Mouse (Mus musculus): ENCODE data around the gene Tmprss12. TPM values are rescaled to one million over a fixed set of nuclear protein-coding genes. Genes with fewer than 3 reads are reported as not detected.

The Tmprss12 gene
- polyA plus RNA-seq (2012; rRNA removed): not detected in 2 replicates

DNA sequence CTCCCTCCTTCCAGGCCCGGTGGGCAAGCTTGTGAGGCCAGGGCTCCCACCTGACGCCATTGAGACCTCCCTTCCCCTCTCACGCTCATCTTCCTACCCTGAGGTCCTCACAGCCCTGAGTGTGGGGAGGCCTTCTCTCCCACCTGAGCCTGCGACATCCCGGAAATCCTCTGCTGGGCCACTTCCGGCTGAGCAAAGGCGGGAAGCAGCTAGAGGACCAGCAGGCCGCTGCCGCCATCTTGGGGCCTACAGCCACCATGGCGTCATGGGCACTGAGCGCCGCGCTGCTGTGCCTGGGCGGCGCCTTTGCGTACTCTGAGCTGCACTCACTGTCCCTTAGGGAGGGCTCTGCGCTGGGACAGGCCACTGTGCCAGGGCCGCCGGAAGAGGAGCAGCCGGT lies at the start of gene Tmprss12:
TSS of gene Tmprss12 (plus strand) at position 212 of the 400 bp plus-strand sequence.

DNA sequence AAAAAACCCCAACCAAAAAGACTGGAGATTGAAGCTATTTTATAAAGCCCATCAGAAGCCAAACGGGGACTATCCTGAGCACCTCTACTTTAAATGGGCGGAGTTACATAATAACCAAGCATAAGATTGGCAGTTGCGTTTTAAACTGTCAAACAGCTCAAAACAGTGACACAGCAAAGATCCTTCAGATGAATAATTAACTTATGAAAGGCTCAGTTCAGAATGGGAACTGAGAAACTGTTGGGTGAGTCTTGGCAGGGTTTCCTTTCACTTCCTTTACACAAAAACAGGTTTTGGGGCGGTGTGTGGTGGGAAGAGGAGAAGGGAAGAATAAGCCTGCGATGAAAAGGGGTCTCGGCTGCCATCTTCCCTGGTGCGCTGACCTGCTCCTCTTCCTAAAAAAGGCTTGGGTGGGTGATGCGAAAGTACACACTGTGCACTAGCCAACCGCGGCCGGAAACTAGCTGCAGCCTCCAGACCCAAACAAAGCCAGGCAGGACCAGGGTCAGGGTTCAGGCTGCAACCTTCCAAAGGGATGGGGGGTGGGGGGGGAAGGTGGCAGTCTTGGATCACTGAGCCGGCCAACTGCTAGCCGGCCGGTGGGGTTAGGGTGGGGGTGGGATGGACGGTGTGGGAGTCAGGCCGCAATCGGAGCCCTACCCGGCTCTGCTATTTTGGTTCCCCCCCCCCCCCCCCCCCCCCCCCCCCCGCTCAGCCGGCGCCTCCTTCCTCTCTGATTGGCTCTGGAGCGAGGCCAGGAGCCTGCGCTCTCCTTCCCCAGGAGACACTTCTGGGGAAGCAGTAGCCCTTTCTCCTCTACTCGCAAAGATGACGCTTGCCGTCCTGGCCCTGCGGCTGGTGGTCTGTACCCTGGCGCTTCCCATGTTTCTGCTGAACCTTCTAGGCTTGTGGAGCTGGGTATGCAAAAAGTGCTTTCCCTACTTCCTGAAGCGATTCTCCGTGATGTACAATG lies 23.7 kb downstream of the Tmprss12 start, which contains the start of gene Mettl7a1:
TSS of gene Mettl7a1 (plus strand) at position 122 of the 973 bp plus-strand sequence.

DNA sequence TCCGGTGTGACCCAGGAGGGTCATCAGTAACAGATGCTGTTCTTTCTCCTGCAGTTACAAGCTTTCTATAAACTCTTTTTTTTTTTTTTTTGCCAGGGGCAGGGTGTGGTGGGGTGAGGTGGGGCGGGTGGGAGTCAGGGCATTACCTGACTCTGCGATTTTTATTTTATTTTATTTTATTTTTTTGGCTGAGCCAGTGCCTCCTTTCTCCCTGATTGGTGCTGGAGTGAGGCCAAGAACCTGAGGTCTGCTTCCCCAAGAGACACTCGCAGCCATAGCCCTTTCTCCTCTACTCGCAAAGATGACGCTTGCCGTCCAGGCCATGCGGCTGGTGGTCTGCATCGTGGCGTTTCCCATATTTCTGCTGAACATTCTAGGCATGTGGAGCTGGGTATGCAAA lies 54.0 kb downstream of the Tmprss12 start, which contains the start of gene Mettl7a3:
TSS of gene Mettl7a3 (plus strand) at position 301 of the 400 bp plus-strand sequence.

Other genes with a start within 250 kb of the Tmprss12 start
- gene Dip2b, start 242.2 kb upstream of the Tmprss12 start, polyA plus RNA-seq (2012; rRNA removed): 8.1 and 10.6 TPM in 2 replicates
- gene Atf1, start 53.0 kb upstream of the Tmprss12 start, polyA plus RNA-seq (2012; rRNA removed): 56.4 and 85.6 TPM in 2 replicates
- 49.9 and 55.4 TPM in 2 replicates for gene Mettl7a1, start 23.3 kb downstream of the Tmprss12 start, polyA plus RNA-seq (2012; rRNA removed)
- gene Mettl7a3, start 54.1 kb downstream of the Tmprss12 start, polyA plus RNA-seq (2012; rRNA removed): 0.31 and 0.60 TPM in 2 replicates
- gene Methig1, start 72.3 kb downstream of the Tmprss12 start, polyA plus RNA-seq (2012; rRNA removed): 0.21 TPM in 1 of 2 replicates, not detected in the other
- 0.62 and 0.83 TPM in 2 replicates for gene Mettl7a2, start 72.4 kb downstream of the Tmprss12 start, polyA plus RNA-seq (2012; rRNA removed)
- not detected in 2 replicates for gene Higd1c, start 83.7 kb downstream of the Tmprss12 start, polyA plus RNA-seq (2012; rRNA removed)
- 0.15 and 0.24 TPM in 2 replicates for gene Gm5475, start 141.3 kb downstream of the Tmprss12 start, polyA plus RNA-seq (2012; rRNA removed)
- 40.2 and 57.4 TPM in 2 replicates for gene Slc11a2, start 144.2 kb downstream of the Tmprss12 start, polyA plus RNA-seq (2012; rRNA removed)
- gene Letmd1, start 188.2 kb downstream of the Tmprss12 start, polyA plus RNA-seq (2012; rRNA removed): 72.5 and 77.5 TPM in 2 replicates
- 8.7 and 10.7 TPM in 2 replicates for gene Csrnp2, start 214.7 kb downstream of the Tmprss12 start, polyA plus RNA-seq (2012; rRNA removed)